Mouse (Mus musculus): ENCODE data around the gene Erich6b. TPM values are rescaled to one million over a fixed set of nuclear protein-coding genes. Genes with fewer than 3 reads are reported as not detected.

Erich6b gene
- total RNA-seq (2015; ENCODE audit: low replicate concordance) (not detected in 2 replicates), total RNA-seq (2017; ENCODE audit: low replicate concordance) (not detected in 2 replicates)

GRCm38 (mm10) chr14:75642080-75642479, at the start of gene Erich6b:
Gene Erich6b (plus strand): TSS chr14:75642259.
- ATAC-seq (replicated peaks; ENCODE audit: low FRiP score, poor library complexity, severe bottlenecking): no peak

- no peak for ATAC-seq (replicated peaks; ENCODE audit: low FRiP score, poor library complexity, severe bottlenecking)
These were observed 49.1 kb upstream of the Erich6b start, which contains the start of gene Spert for GRCm38 (mm10) chr14:75592978-75593377. Gene Spert (minus strand): TSS chr14:75593116.

GRCm38 (mm10) chr14:75609176-75609575, 32.9 kb upstream of the Erich6b start:
- no peak for ATAC-seq (replicated peaks; ENCODE audit: low FRiP score, poor library complexity, severe bottlenecking)

GRCm38 (mm10) chr14:75616375-75616774, 25.7 kb upstream of the Erich6b start:
- no peak for ATAC-seq (replicated peaks; ENCODE audit: low FRiP score, poor library complexity, severe bottlenecking)

GRCm38 (mm10) chr14:75622984-75623383, 19.1 kb upstream of the Erich6b start:
- no peak for ATAC-seq (replicated peaks; ENCODE audit: low FRiP score, poor library complexity, severe bottlenecking)

- no peak for ATAC-seq (replicated peaks; ENCODE audit: low FRiP score, poor library complexity, severe bottlenecking)
These were observed 13.2 kb upstream of the Erich6b start for GRCm38 (mm10) chr14:75628870-75629269.

GRCm38 (mm10) chr14:75635350-75635749, 6.7 kb upstream of the Erich6b start:
- no peak for ATAC-seq (replicated peaks; ENCODE audit: low FRiP score, poor library complexity, severe bottlenecking)

- no peak for ATAC-seq (replicated peaks; ENCODE audit: low FRiP score, poor library complexity, severe bottlenecking)
These were observed 6.0 kb upstream of the Erich6b start for GRCm38 (mm10) chr14:75636107-75636506.

- no peak for ATAC-seq (replicated peaks; ENCODE audit: low FRiP score, poor library complexity, severe bottlenecking)
These were observed 4.4 kb upstream of the Erich6b start for GRCm38 (mm10) chr14:75637641-75638040.

- ATAC-seq (replicated peaks; ENCODE audit: low FRiP score, poor library complexity, severe bottlenecking): no peak
These were observed 1.2 kb upstream of the Erich6b start for GRCm38 (mm10) chr14:75640846-75641245.

GRCm38 (mm10) chr14:75641369-75641768, 690 bp upstream of the Erich6b start:
- no peak for ATAC-seq (replicated peaks; ENCODE audit: low FRiP score, poor library complexity, severe bottlenecking)

GRCm38 (mm10) chr14:75645461-75645860, 3.4 kb downstream of the Erich6b start:
- no peak for ATAC-seq (replicated peaks; ENCODE audit: low FRiP score, poor library complexity, severe bottlenecking)

GRCm38 (mm10) chr14:75646060-75646459, 4.0 kb downstream of the Erich6b start:
- ATAC-seq (replicated peaks; ENCODE audit: low FRiP score, poor library complexity, severe bottlenecking): no peak

GRCm38 (mm10) chr14:75646968-75647829, 5.1 kb downstream of the Erich6b start:
- ATAC-seq (replicated peaks; ENCODE audit: low FRiP score, poor library complexity, severe bottlenecking): no peak

- ATAC-seq (replicated peaks; ENCODE audit: low FRiP score, poor library complexity, severe bottlenecking): no peak
These were observed 18.9 kb downstream of the Erich6b start for GRCm38 (mm10) chr14:75660936-75661335.

- ATAC-seq (replicated peaks; ENCODE audit: low FRiP score, poor library complexity, severe bottlenecking): no peak
These were observed 19.5 kb downstream of the Erich6b start for GRCm38 (mm10) chr14:75661548-75661947.

GRCm38 (mm10) chr14:75665430-75666180, 23.5 kb downstream of the Erich6b start:
- no peak for ATAC-seq (replicated peaks; ENCODE audit: low FRiP score, poor library complexity, severe bottlenecking)

GRCm38 (mm10) chr14:75669085-75669645, 27.1 kb downstream of the Erich6b start:
- ATAC-seq (replicated peaks; ENCODE audit: low FRiP score, poor library complexity, severe bottlenecking): no peak

- no peak for ATAC-seq (replicated peaks; ENCODE audit: low FRiP score, poor library complexity, severe bottlenecking)
These were observed 34.3 kb downstream of the Erich6b start for GRCm38 (mm10) chr14:75676316-75676715.

GRCm38 (mm10) chr14:75690428-75690827, 48.4 kb downstream of the Erich6b start:
- ATAC-seq (replicated peaks; ENCODE audit: low FRiP score, poor library complexity, severe bottlenecking): no peak
